Mouse (Mus musculus): Measurements from ENCODE around the gene Gm3667. TPM values are rescaled to one million over a fixed set of nuclear protein-coding genes. Genes with fewer than 3 reads are reported as not detected.
"Not testable (repeated sequence)": the region's sequence is repeated elsewhere in the genome, so short reads cannot be mapped to it uniquely, and the experiment has no call there.

Gene Gm3667
- total RNA-seq (2014; rRNA removed): 10.6 and 13.5 TPM in 2 replicates
- 15.1 and 16.3 TPM in 2 replicates for polyA plus RNA-seq (2015; fragmentation: Nextera tagmentation; extraction: Ambion mirVana)

DNA sequence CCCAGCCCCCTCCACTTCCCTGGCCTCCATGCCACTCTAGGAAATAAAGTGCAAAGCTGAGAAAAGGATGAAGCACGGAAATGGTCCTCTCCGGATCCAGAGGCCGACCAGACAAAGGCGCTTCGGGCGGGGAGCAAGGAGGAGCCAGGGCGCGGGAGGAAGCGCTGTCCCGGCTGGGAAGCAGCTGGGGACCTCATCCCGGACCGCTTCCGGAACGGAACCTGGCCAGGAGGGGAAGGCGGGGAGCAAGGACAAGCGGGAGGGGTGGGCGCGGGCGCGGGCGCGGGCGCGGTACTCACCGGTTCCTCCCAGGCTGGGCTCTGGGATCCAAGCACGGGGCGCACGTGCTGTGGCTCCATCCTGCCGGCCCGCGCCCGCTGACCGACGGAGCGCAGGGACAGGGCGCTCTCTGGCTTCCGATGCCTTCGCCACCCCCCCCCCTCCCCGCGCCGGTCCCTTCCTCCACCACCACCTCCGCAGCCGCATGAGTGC, at the start of gene Gm3667:
TSS of gene Gm3667 (minus strand) at position 442 of the 492 bp plus-strand sequence.
- H3K36me3 ChIP-seq (ENCODE audit: insufficient read depth); H3K27me3 ChIP-seq (ENCODE audit: insufficient read depth, low read length); H3K9me3 ChIP-seq (ENCODE audit: low read length); H3K4me1 ChIP-seq (ENCODE audit: insufficient read depth); H3K27ac ChIP-seq (ENCODE audit: low read depth, low read length); ATAC-seq: not testable (repeated sequence)
- peak within 1 kb of the TSS; percentile 39 for H3K4me3 ChIP-seq (ENCODE audit: low read depth, low read length)
- H3K9ac ChIP-seq: peak within 1 kb of the TSS; percentile 63
- H3K4me2 ChIP-seq (ENCODE audit: low read depth): peak within 1 kb of the TSS; percentile 53
- peak; percentile 0 for DNase-seq
- WGBS: 4% methylated on average over 22 of the region's 43 CpGs

DNA sequence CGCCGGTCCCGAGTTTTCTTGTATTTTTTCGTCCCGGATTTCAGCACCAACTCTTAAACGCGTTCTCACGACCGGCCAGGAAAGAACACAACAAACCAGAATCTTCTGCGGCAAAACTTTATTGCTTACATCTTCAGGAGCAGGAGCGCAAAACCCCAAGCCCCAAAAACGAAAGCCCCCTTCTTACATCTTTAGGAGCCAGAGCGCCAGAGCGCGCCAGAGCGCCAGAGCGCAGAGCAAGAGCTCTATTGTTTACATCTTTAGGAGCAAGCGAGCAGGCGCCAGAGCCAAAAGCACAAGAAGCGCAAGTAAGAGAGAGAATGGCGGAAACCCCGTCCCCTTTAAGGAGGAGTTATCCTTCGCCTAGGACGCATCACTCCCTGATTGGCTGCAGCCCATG, 10.1 kb upstream of the Gm3667 start:
- not testable (repeated sequence) for H3K9me3 ChIP-seq (ENCODE audit: low read length); H3K4me2 ChIP-seq (ENCODE audit: low read depth); DNase-seq; H3K4me3 ChIP-seq (ENCODE audit: low read depth, low read length); ATAC-seq; H3K4me1 ChIP-seq (ENCODE audit: insufficient read depth); H3K36me3 ChIP-seq (ENCODE audit: insufficient read depth); H3K27ac ChIP-seq (ENCODE audit: low read depth, low read length); H3K27me3 ChIP-seq (ENCODE audit: insufficient read depth, low read length); H3K9ac ChIP-seq
- 96% methylated on average over 16 of the region's 24 CpGs for WGBS

DNA sequence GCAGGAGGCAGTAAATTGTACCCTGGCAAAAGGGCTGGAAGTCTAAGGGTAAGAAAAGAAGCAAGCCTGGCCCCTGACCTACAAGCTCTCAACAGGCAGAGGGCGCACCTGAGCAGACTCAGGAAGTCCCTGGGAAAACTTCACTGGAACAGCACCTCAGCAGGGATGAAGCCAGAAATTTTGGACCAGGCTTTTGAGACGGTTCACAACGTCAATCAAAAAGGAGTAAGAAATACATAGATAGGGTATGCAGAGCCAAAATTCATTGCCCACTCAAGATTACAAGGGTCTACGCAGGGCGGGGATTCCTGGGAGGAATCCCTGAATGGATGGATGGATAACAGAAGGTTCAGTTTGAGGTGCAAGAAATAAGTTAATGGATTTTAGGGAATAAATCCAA, 951 bp downstream of the Gm3667 start:
- not testable (repeated sequence) for DNase-seq; ATAC-seq; H3K9me3 ChIP-seq (ENCODE audit: low read length)

DNA sequence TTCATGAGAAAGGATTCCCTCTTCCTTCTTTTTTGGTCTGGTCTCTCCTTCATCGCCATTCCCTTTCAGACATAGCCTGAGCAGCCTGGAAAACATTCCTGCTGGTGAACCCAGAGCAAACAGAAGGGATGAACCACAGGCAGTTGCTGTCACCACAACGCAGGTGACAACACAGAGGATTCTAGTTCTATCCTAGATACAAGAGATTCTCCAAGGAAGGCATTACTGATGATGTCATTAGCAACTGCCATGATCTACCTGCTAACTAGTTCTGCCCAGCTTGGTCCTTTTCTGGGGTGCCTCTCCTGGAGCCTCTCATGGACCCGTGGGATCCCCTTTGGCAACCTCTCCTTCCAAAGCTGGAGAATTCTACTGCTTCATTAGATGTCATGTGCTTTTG, 49.6 kb downstream of the Gm3667 start, which contains the start of gene Gm3642:
TSS of gene Gm3642 (minus strand) at position 101 of the 400 bp plus-strand sequence.
- H3K27me3 ChIP-seq (ENCODE audit: insufficient read depth, low read length); H3K4me3 ChIP-seq (ENCODE audit: low read depth, low read length); DNase-seq; H3K4me1 ChIP-seq (ENCODE audit: insufficient read depth); H3K9me3 ChIP-seq (ENCODE audit: low read length); H3K36me3 ChIP-seq (ENCODE audit: insufficient read depth); H3K4me2 ChIP-seq (ENCODE audit: low read depth); ATAC-seq; H3K27ac ChIP-seq (ENCODE audit: low read depth, low read length); H3K9ac ChIP-seq: not testable (repeated sequence)
- no CpG with 5 or more reads among the region's 3 CpGs for WGBS

More for the DNA sequence above, 951 bp downstream of the Gm3667 start:
- not testable (repeated sequence) for H3K27ac ChIP-seq (ENCODE audit: low read depth, low read length); H3K27me3 ChIP-seq (ENCODE audit: insufficient read depth, low read length); H3K36me3 ChIP-seq (ENCODE audit: insufficient read depth); H3K4me1 ChIP-seq (ENCODE audit: insufficient read depth); H3K9ac ChIP-seq
- H3K4me3 ChIP-seq (ENCODE audit: low read depth, low read length): peak overlapping the region; percentile 39; the same call in 1 of the 2 replicates
- 4% methylated on average over 3 of the region's 5 CpGs for WGBS
- peak overlapping the region; percentile 53 for H3K4me2 ChIP-seq (ENCODE audit: low read depth)

DNA sequence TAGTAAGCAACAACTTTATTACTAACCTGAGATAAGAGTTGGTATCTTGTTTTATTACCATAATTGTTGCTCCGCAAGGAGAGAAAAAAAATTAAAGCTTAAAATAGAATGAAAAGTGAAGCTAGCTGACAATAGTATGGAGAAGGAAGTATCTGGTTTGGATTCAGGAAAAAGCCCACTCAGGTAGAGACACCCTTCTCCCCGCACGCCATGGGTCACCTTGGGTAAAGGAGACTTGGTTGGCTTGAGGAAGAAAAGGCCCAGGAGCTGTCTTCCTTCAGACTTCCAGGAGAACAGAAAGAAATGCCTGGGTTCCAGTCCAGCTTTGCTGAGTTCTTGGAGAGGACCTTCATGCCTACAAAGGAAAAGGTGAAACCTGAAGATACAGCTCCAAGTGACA, 66.5 kb downstream of the Gm3667 start:
- H3K9ac ChIP-seq; DNase-seq; H3K9me3 ChIP-seq (ENCODE audit: low read length); H3K4me2 ChIP-seq (ENCODE audit: low read depth); H3K27ac ChIP-seq (ENCODE audit: low read depth, low read length); H3K4me3 ChIP-seq (ENCODE audit: low read depth, low read length); ATAC-seq; H3K4me1 ChIP-seq (ENCODE audit: insufficient read depth); H3K36me3 ChIP-seq (ENCODE audit: insufficient read depth); H3K27me3 ChIP-seq (ENCODE audit: insufficient read depth, low read length): not testable (repeated sequence)
- 92% methylated on average over 3 of the region's 3 CpGs for WGBS

Other genes with a start within 250 kb of the Gm3667 start
- not detected in 2 replicates for gene Gm10251, start 205.8 kb downstream of the Gm3667 start, total RNA-seq (2014; rRNA removed)
- gene Gm10251, start 205.8 kb downstream of the Gm3667 start, polyA plus RNA-seq (2015; fragmentation: Nextera tagmentation; extraction: Ambion mirVana): not detected in 2 replicates
- 0.14 TPM in 1 of 2 replicates, not detected in the other for gene Gm8050, start 169.7 kb downstream of the Gm3667 start, total RNA-seq (2014; rRNA removed)
- not detected in 2 replicates for gene Gm8050, start 169.7 kb downstream of the Gm3667 start, polyA plus RNA-seq (2015; fragmentation: Nextera tagmentation; extraction: Ambion mirVana)
- gene Gm3636, start 147.6 kb downstream of the Gm3667 start, total RNA-seq (2014; rRNA removed): 11.7 and 15.0 TPM in 2 replicates
- gene Gm3636, start 147.6 kb downstream of the Gm3667 start, polyA plus RNA-seq (2015; fragmentation: Nextera tagmentation; extraction: Ambion mirVana): 13.9 and 15.6 TPM in 2 replicates
- gene Gm8362, start 115.6 kb downstream of the Gm3667 start, total RNA-seq (2014; rRNA removed): not detected in 2 replicates
- not detected in 2 replicates for gene Gm8362, start 115.6 kb downstream of the Gm3667 start, polyA plus RNA-seq (2015; fragmentation: Nextera tagmentation; extraction: Ambion mirVana)
- not detected in 2 replicates for gene Gm3642, start 49.7 kb downstream of the Gm3667 start, total RNA-seq (2014; rRNA removed)
- gene Gm3642, start 49.7 kb downstream of the Gm3667 start, polyA plus RNA-seq (2015; fragmentation: Nextera tagmentation; extraction: Ambion mirVana): not detected in 2 replicates
- gene Gm6356, start 83.9 kb upstream of the Gm3667 start, total RNA-seq (2014; rRNA removed): not detected in 2 replicates
- gene Gm6356, start 83.9 kb upstream of the Gm3667 start, polyA plus RNA-seq (2015; fragmentation: Nextera tagmentation; extraction: Ambion mirVana): not detected in 2 replicates
- 3.9 and 6.5 TPM in 2 replicates for gene Gm10406, start 137.5 kb upstream of the Gm3667 start, total RNA-seq (2014; rRNA removed)
- gene Gm10406, start 137.5 kb upstream of the Gm3667 start, polyA plus RNA-seq (2015; fragmentation: Nextera tagmentation; extraction: Ambion mirVana): 5.4 and 6.8 TPM in 2 replicates
- gene Gm3685, start 155.0 kb upstream of the Gm3667 start, total RNA-seq (2014; rRNA removed): not detected in 2 replicates
- gene Gm3685, start 155.0 kb upstream of the Gm3667 start, polyA plus RNA-seq (2015; fragmentation: Nextera tagmentation; extraction: Ambion mirVana): not detected in 2 replicates
- gene Gm3696, start 210.7 kb upstream of the Gm3667 start, total RNA-seq (2014; rRNA removed): 9.0 and 9.1 TPM in 2 replicates
- 7.6 and 7.7 TPM in 2 replicates for gene Gm3696, start 210.7 kb upstream of the Gm3667 start, polyA plus RNA-seq (2015; fragmentation: Nextera tagmentation; extraction: Ambion mirVana)
- not detected in 2 replicates for gene Gm6676, start 235.4 kb upstream of the Gm3667 start, total RNA-seq (2014; rRNA removed)
- gene Gm6676, start 235.4 kb upstream of the Gm3667 start, polyA plus RNA-seq (2015; fragmentation: Nextera tagmentation; extraction: Ambion mirVana): not detected in 2 replicates